Mouse (Mus musculus) duodenum, adult 2 months (tissue): ENCODE measurements around the gene Krt18. TPM values are rescaled to one million over a fixed set of nuclear protein-coding genes. Genes with fewer than 3 reads are reported as not detected.

Experiments
- polyA plus RNA-seq: library from polyadenylated mRNA; depleted of rRNA; stranded (reverse); fragments of >200 nt; gene quantifications from 2 replicates; pipeline ENCODE4 v1.2.3, GENCODE M21; 2012; ENCODE audit warnings: low replicate concordance; rRNA removed

Krt18 gene
- 98.5 and 151 TPM in 2 replicates for polyA plus RNA-seq

DNA sequence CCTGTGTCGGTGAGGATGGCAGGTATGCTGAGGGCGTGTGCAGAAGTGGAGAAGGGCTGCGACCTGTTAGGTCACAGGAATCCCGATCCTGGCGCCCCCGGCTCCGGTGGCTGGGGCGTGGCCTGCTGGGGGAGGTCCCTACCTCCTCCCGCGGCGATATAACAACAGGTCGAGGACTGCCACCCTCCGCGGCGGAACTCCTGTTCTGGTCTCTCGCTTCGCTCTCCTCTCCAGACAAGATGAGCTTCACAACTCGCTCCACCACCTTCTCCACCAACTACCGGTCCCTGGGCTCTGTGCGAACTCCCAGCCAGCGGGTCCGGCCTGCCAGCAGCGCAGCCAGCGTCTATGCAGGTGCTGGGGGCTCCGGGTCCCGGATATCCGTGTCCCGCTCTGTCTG, at the start of gene Krt18:
Gene Krt18 (plus strand): TSS at position 141 of the 400 bp plus-strand sequence.

DNA sequence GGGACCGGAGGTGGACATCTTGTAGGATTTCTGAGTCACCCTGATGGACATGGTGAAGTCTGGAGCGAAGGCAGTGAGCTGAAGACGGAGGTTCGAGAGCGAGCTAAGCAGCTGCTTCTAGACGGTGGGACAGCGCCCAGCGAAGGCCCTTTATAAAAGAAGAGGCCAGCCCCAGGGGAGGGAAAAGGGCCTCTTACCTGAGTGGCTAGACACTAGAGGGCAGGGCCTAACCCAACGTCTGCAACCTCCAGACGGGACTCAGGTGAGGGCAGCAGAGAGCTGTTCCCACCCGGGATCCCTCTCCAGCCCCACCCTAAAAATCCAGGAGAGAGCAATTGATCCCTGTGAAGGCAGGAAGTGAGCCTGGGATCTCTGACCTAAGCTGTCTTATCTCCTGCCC, 23.8 kb upstream of the Krt18 start, which contains the start of gene Krt8:
Gene Krt8 (minus strand): TSS at position 294 of the 400 bp plus-strand sequence.

GRCm38 (mm10) chr15:102073559-102074069, 45.6 kb downstream of the Krt18 start, which contains the start of gene Eif4b:
TSS of gene Eif4b (plus strand) at chr15:102073773.

Other genes starting within 250 kb of the Krt18 start
- gene Krt72, start 241.7 kb upstream of the Krt18 start, polyA plus RNA-seq, result not detected in 2 replicates
- not detected in 2 replicates for gene Krt73, start 225.8 kb upstream of the Krt18 start, polyA plus RNA-seq
- 0.05 TPM in 1 of 2 replicates, not detected in the other for gene Krt2, start 210.0 kb upstream of the Krt18 start, polyA plus RNA-seq
- 0.05 and 0.08 TPM in 2 replicates for gene Krt1, start 177.4 kb upstream of the Krt18 start, polyA plus RNA-seq
- gene Krt77, start 158.5 kb upstream of the Krt18 start, polyA plus RNA-seq, result not detected in 2 replicates
- gene Krt76, start 135.3 kb upstream of the Krt18 start, polyA plus RNA-seq, result not detected in 2 replicates
- 0.13 and 0.23 TPM in 2 replicates for gene Krt4, start 103.4 kb upstream of the Krt18 start, polyA plus RNA-seq
- gene Krt79, start 87.9 kb upstream of the Krt18 start, polyA plus RNA-seq, result 0.28 and 0.77 TPM in 2 replicates
- gene Krt78, start 73.9 kb upstream of the Krt18 start, polyA plus RNA-seq, result 0.33 TPM in 1 of 2 replicates, not detected in the other
- 1,185 and 2,156 TPM in 2 replicates for gene Krt8, start 23.7 kb upstream of the Krt18 start, polyA plus RNA-seq
- 25.6 and 27.2 TPM in 2 replicates for gene Eif4b, start 45.6 kb downstream of the Krt18 start, polyA plus RNA-seq
- 35.9 and 54.0 TPM in 2 replicates for gene Tns2, start 72.2 kb downstream of the Krt18 start, polyA plus RNA-seq
- gene Spryd3, start 108.1 kb downstream of the Krt18 start, polyA plus RNA-seq, result 36.1 and 58.3 TPM in 2 replicates
- gene Igfbp6, start 116.2 kb downstream of the Krt18 start, polyA plus RNA-seq, result 11.4 and 27.2 TPM in 2 replicates
- 114 and 404 TPM in 2 replicates for gene Soat2, start 122.3 kb downstream of the Krt18 start, polyA plus RNA-seq
- 8.6 and 9.6 TPM in 2 replicates for gene Zfp740, start 175.1 kb downstream of the Krt18 start, polyA plus RNA-seq
- gene Csad, start 176.5 kb downstream of the Krt18 start, polyA plus RNA-seq, result 19.8 and 23.1 TPM in 2 replicates
- 8.1 and 17.3 TPM in 2 replicates for gene Itgb7, start 203.8 kb downstream of the Krt18 start, polyA plus RNA-seq
- 7.6 and 8.4 TPM in 2 replicates for gene Rarg, start 229.3 kb downstream of the Krt18 start, polyA plus RNA-seq
- not detected in 2 replicates for gene Gm9918, start 242.4 kb downstream of the Krt18 start, polyA plus RNA-seq